Mouse (Mus musculus) liver, adult 2 months (tissue): ENCODE results near the gene Ccdc13.

Source experiments
- CTCF ChIP-seq: fragments of 200-500 bp; IDR thresholded peaks from 2 replicates; pipeline ENCODE4 v1.5.1; 2011; ENCODE audit warnings: low read depth, low read length, control low read depth
- POLR2A ChIP-seq: fragments of 200-500 bp; IDR thresholded peaks from 2 replicates; pipeline ENCODE4 v1.6.1; 2011; ENCODE audit warnings: low read length, control low read depth; ENCODE audit not compliant: insufficient read depth; ENCODE audit errors: extremely low read depth

DNA sequence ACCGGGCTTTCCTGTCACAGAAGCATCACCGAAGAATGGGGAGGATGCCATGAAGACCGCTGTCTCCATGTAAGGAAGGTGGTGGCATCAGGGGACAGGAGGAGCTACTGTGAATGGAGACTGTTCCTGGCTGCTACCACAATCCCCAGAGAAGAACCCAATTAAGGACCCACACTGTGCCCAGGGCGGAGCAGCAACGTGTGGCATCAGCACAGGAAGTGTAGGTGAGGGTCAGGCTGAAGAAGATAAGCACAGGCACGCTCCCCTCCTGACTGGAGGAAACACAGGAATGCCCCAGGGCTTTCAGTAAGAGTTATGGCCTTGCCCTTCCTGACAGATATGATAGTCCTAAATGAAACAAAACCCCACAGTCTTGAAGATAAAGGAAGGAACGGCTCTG is 36.5 kb downstream of the Ccdc13 start:
- no peak for TF ChIP-seq POLR2A
- no peak for TF ChIP-seq CTCF
